Mouse (Mus musculus) midbrain, embryonic 15.5 days (tissue): ENCODE results near the gene Gm8251. TPM values are rescaled to one million over a fixed set of nuclear protein-coding genes. Genes with fewer than 3 reads are reported as not detected.

Source experiments
- ATAC-seq: fragments of 200-750 bp; cut with Nextera tagmentation; replicated peaks from 2 replicates; pipeline ENCODE4 v1.8.0; 2017; ENCODE audit warnings: moderate TSS enrichment
- H3K27ac ChIP-seq: fragments of 300-500 bp; sonication (generic); 2 replicates; pipeline ENCODE4 v1.5.1; 2015; ENCODE audit warnings: mild to moderate bottlenecking, inconsistent platforms
- H3K27me3 ChIP-seq: fragments of 300-500 bp; sonication (generic); replicated peaks from 2 replicates; pipeline ENCODE4 v1.6.1; 2015; ENCODE audit warnings: inconsistent platforms
- H3K36me3 ChIP-seq: fragments of 300-500 bp; sonication (generic); replicated peaks from 2 replicates; pipeline ENCODE4 v1.6.1; 2015; ENCODE audit warnings: inconsistent platforms
- H3K4me1 ChIP-seq: fragments of 300-500 bp; sonication (generic); 2 replicates; pipeline ENCODE4 v1.6.1; 2015; ENCODE audit warnings: inconsistent platforms
- H3K4me2 ChIP-seq: fragments of 300-500 bp; sonication (generic); 2 replicates; pipeline ENCODE4 v1.6.1; 2015; ENCODE audit warnings: inconsistent platforms, mild to moderate bottlenecking, moderate library complexity
- H3K4me3 ChIP-seq: fragments of 300-500 bp; sonication (generic); 2 replicates; pipeline ENCODE4 v1.5.1; 2015; ENCODE audit warnings: mild to moderate bottlenecking, inconsistent platforms
- H3K9ac ChIP-seq: fragments of 300-500 bp; sonication (generic); 2 replicates; pipeline ENCODE4 v1.6.1; 2015; ENCODE audit warnings: mild to moderate bottlenecking, inconsistent platforms
- H3K9me3 ChIP-seq: fragments of 300-500 bp; sonication (generic); 2 replicates; pipeline ENCODE4 v1.6.1; 2016; ENCODE audit warnings: inconsistent platforms
- WGBS: fragments of 180-500 bp; shearing (Covaris S2); methylation state at CpG from one replicate; pipeline ENCODE4 v1.1.7; 2015; ENCODE audit warnings: mixed read lengths; 5-methylcytosine and 5-hydroxymethylcytosine counted together
- polyA plus RNA-seq: library from polyadenylated mRNA; unstranded; fragments of >200 nt; fragmentation: Nextera tagmentation; extraction: Ambion mirVana; gene quantifications from 2 replicates; pipeline ENCODE4 v1.2.1, GENCODE M21; 2015

Gene Gm8251
- polyA plus RNA-seq, 1 experiment from 2014 or later, result 0.12 TPM

DNA sequence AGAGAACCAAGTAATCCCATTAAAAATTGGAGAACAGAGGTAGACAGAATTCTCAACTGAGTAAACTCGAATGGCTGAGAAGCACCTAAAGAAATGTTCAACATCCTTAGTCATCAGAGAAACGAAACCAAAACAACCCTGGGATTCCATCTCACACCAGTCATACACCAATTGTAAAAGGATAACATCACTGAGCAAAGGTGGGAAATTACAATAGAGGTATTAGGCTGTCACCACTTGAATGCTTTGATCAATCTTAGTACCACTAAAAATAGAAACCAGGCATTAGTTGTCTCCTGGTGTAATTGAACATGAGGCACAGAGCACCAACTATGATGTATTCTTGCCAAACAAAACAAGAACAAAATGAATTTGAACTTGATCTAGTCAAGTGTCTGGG lies 29.5 kb downstream of the Gm8251 start:
- Histone ChIP-seq H3K9ac (no peak overlapping the region), H3K4me2 (no peak overlapping the region), H3K4me3 (no peak overlapping the region), H3K27me3 (no peaks in the 10 kb centered on the region), H3K36me3 (no peaks in the 10 kb centered on the region), H3K27ac (no peak overlapping the region), H3K9me3 (no peaks in the 10 kb centered on the region), H3K4me1 (no peaks in the 10 kb centered on the region)
- WGBS, result 67% methylated on average over 2 of the region's 2 CpGs
- no peak for ATAC-seq

DNA sequence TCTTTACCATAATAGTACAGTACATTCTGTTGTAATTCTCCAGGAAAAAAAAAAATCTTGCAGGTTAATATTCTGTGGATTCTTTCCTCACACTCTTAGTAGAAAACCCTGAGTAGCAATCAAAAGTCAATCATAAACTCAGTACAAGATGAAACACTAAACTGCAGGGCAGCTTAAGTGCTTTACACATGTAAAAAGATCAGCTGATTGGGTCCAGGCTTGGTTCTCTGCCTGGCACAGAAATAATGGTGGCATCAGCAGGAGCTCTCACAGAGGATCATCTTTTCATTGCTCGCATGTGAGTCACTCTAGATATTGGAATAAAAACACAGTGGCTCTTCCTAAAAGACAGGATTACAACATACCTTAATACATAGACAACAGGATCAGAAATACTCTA lies 34.1 kb downstream of the Gm8251 start:
- no peak overlapping the region for H3K4me3 ChIP-seq
- H3K9me3 ChIP-seq, result no peaks in the 10 kb centered on the region
- ATAC-seq, result no peak
- 63% methylated on average over 1 of the region's 1 CpGs for WGBS
- H3K27me3 ChIP-seq, result no peaks in the 10 kb centered on the region
- H3K4me2 ChIP-seq, result no peak overlapping the region
- H3K4me1 ChIP-seq, result no peaks in the 10 kb centered on the region
- H3K27ac ChIP-seq, result no peak overlapping the region
- no peaks in the 10 kb centered on the region for H3K36me3 ChIP-seq
- H3K9ac ChIP-seq, result no peak overlapping the region

DNA sequence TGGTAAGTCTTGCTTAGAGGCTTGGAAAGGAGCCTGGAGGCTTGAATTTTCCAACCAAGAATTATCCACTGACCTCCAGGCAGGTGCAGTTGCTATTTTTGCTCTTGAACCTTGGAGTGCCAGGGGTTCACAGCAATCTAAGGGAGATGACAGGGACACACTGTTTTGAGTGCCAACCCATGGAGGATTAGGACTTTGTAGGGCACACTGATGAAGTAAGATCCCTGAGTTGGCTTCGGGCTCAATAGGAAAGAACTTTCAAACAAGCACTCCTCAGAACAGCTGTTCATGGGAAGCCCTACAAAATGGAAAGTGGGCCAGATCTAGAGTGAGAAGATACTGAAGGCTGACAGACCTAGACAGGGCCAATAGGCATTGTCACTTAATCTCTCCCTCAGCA lies 39.1 kb downstream of the Gm8251 start:
- H3K4me3 ChIP-seq, result no peak overlapping the region
- H3K27ac ChIP-seq, result no peak overlapping the region
- no peaks in the 10 kb centered on the region for H3K9me3 ChIP-seq
- no peaks in the 10 kb centered on the region for H3K4me1 ChIP-seq
- no peak overlapping the region for H3K9ac ChIP-seq
- no peak overlapping the region for H3K4me2 ChIP-seq
- no peaks in the 10 kb centered on the region for H3K27me3 ChIP-seq
- WGBS, result 93% methylated on average over 1 of the region's 1 CpGs
- H3K36me3 ChIP-seq, result no peaks in the 10 kb centered on the region
- ATAC-seq, result no peak

DNA sequence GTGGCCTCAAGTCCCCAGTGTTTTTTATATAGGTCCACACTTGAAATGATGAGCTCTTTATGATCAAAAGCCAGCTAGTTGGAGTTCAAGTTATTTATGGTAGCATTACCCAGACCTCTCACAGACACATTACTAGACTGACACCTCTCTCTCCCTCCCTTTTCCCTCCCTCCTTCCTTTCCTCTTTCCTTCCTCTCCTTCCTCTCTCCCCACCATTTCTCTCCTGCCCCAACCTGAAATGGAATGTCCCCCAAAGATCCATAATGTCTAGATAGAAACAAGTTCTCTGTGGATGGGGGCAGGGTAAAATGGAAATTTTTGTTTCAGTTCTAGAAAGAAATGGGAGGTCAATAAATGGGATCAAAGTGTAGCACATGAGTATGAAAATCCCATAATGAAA lies 41.8 kb downstream of the Gm8251 start, which contains the start of gene Mettl21c:
Mettl21c (minus strand) TSS at position 101 of the 400 bp plus-strand sequence.
- Histone ChIP-seq H3K4me1 (no peaks in the 10 kb centered on the region), H3K9me3 (no peaks in the 10 kb centered on the region), H3K36me3 (no peaks in the 10 kb centered on the region), H3K27me3 (no peaks in the 10 kb centered on the region), H3K27ac (no peak within 1 kb of the TSS), H3K4me3 (no peak within 1 kb of the TSS), H3K9ac (no peak within 1 kb of the TSS), H3K4me2 (no peak within 1 kb of the TSS)
- no peak for ATAC-seq

DNA sequence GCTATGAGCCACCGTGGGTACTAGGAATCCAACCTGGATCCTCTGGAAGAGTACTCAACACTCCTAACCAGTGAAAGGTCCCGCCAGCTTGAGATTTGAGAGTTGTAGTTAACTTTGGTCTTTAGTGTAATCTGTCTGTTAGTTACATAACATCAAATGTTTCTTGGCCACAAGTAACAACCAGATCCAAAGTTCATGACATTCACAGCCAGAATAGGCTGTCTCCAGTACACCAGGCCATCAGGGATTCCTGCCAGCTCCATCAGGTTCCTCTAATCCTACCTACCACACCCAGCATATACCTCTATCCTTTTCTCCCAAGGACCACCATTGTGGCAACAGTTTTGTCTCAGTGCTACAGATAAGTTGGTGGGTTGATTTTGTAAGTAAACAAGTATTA lies 46.2 kb downstream of the Gm8251 start:
- no peaks in the 10 kb centered on the region for H3K9me3 ChIP-seq
- H3K4me3 ChIP-seq, result no peak overlapping the region
- no peak overlapping the region for H3K27ac ChIP-seq
- ATAC-seq, result no peak
- H3K9ac ChIP-seq, result no peak overlapping the region
- H3K36me3 ChIP-seq, result no peaks in the 10 kb centered on the region
- no peaks in the 10 kb centered on the region for H3K4me1 ChIP-seq
- no peak overlapping the region for H3K4me2 ChIP-seq
- no peaks in the 10 kb centered on the region for H3K27me3 ChIP-seq
- 91% methylated on average over 2 of the region's 2 CpGs for WGBS

Other genes with a start within 250 kb of the Gm8251 start
- 16.4 and 18.6 TPM in 2 replicates for gene Uxs1, start 234.1 kb downstream of the Gm8251 start, polyA plus RNA-seq
- gene Tpp2, start 128.3 kb downstream of the Gm8251 start, polyA plus RNA-seq, result 58.3 and 59.6 TPM in 2 replicates
- 1.9 and 2.4 TPM in 2 replicates for gene Mettl21c, start 41.9 kb downstream of the Gm8251 start, polyA plus RNA-seq
- 37.3 and 40.5 TPM in 2 replicates for gene Tex30, start 40.5 kb upstream of the Gm8251 start, polyA plus RNA-seq
- gene Kdelc1, start 56.9 kb upstream of the Gm8251 start, polyA plus RNA-seq, result 26.2 and 27.0 TPM in 2 replicates
- 30.9 and 33.9 TPM in 2 replicates for gene Bivm, start 57.0 kb upstream of the Gm8251 start, polyA plus RNA-seq
- gene Ercc5, start 85.8 kb upstream of the Gm8251 start, polyA plus RNA-seq, result 32.1 and 32.8 TPM in 2 replicates
- gene Mettl21e, start 157.0 kb upstream of the Gm8251 start, polyA plus RNA-seq, result not detected in 2 replicates